Mouse (Mus musculus): ENCODE measurements around the gene Cpa1.

DNA sequence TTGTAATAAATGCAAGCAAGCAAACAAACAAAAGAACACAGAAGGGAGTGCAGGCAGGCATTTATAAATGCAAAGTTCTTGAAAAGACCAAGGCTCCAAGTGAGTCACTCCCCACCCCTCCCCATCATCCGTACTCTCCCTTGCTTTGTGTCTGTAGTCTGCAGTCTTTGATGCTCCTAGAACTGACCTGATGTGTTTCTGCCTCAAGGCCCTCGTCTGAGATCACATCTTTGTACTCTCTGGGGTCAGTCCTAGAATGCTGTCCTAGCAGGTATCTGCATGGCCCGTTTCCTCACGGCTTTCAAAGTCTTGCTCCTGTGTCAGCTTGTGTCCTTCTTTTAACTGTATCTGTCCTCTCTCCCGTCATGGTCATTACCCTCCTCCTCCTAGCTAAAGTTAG, 19.4 kb upstream of the Cpa1 start:
- TF ChIP-seq CTCF (IDR thresholded peaks at IDR 0.05; ENCODE audit: insufficient read depth, low read depth, low read length) (no peak), POLR2A (IDR thresholded peaks at IDR 0.05; ENCODE audit: insufficient read depth, low read depth, low read length) (no peak)

Data from olfactory bulb, adult 2 months (tissue).